Mouse (Mus musculus) macrophage (primary cell): ENCODE results near the gene Asb5. TPM values are rescaled to one million over a fixed set of nuclear protein-coding genes. Genes with fewer than 3 reads are reported as not detected.
"Not testable (repeated sequence)": the region's sequence is repeated elsewhere in the genome, so short reads cannot be mapped to it uniquely, and the experiment has no call there.

Source experiments
- H3K27ac ChIP-seq: fragments of 350-480 bp; formaldehyde crosslinking; 2 replicates; pipeline ENCODE4 v1.9.0; 2021
- H3K36me3 ChIP-seq: fragments of 350-480 bp; formaldehyde crosslinking; 2 replicates; pipeline ENCODE4 v1.9.0; 2021; ENCODE audit errors: inconsistent target
- H3K4me3 ChIP-seq: fragments of 350-480 bp; formaldehyde crosslinking; 2 replicates; pipeline ENCODE4 v1.9.0; 2021; ENCODE audit errors: inconsistent target
- H3K79me2 ChIP-seq: fragments of 350-480 bp; formaldehyde crosslinking; 2 replicates; pipeline ENCODE4 v1.9.0; 2021; ENCODE audit errors: inconsistent target
- WGBS: methylation state at CpG from one replicate; pipeline ENCODE4 v1.1.7; 2026; ENCODE audit warnings: inconsistent platforms; ENCODE audit not compliant: missing documents; 5-methylcytosine and 5-hydroxymethylcytosine counted together
- polyA plus RNA-seq: library from polyadenylated mRNA; stranded (reverse); fragments of 250-400 nt; gene quantifications from 3 replicates; pipeline ENCODE4 v1.2.4, GENCODE M21; 2018; ENCODE audit warnings: inconsistent platforms

Gene Asb5
- polyA plus RNA-seq, 1 experiment from 2014 or later, result not detected

GRCm38 (mm10) chr8:54567168-54567567 is 37.8 kb downstream of the Asb5 start:
- no peaks in the 10 kb centered on the region for H3K79me2 ChIP-seq
- 100% methylated on average over 2 of the region's 2 CpGs for WGBS
- no peak overlapping the region for H3K4me3 ChIP-seq
- no peak overlapping the region for H3K27ac ChIP-seq
- H3K36me3 ChIP-seq, result no peaks in the 10 kb centered on the region

GRCm38 (mm10) chr8:54570618-54571609 is 41.5 kb downstream of the Asb5 start:
- no peak overlapping the region for H3K27ac ChIP-seq
- no peaks in the 10 kb centered on the region for H3K79me2 ChIP-seq
- H3K4me3 ChIP-seq, result no peak overlapping the region
- 86% methylated on average over 15 of the region's 15 CpGs for WGBS
- no peaks in the 10 kb centered on the region for H3K36me3 ChIP-seq

GRCm38 (mm10) chr8:54581436-54581835 is 52.1 kb downstream of the Asb5 start:
- Histone ChIP-seq H3K27ac (no peak overlapping the region), H3K79me2 (no peaks in the 10 kb centered on the region), H3K4me3 (no peak overlapping the region), H3K36me3 (no peaks in the 10 kb centered on the region)
- WGBS, result 90% methylated on average over 3 of the region's 3 CpGs

- Histone ChIP-seq H3K27ac (no peak overlapping the region), H3K4me3 (no peak overlapping the region), H3K36me3 (no peaks in the 10 kb centered on the region), H3K79me2 (no peaks in the 10 kb centered on the region)
- 0% methylated on average over 1 of the region's 1 CpGs for whole genome bisulfite sequencing
Observed at GRCm38 (mm10) chr8:54582886-54583285, 53.5 kb downstream of the Asb5 start.

GRCm38 (mm10) chr8:54594634-54595033 is 65.3 kb downstream of the Asb5 start:
- Histone ChIP-seq H3K36me3 (no peaks in the 10 kb centered on the region), H3K27ac (no peak overlapping the region), H3K79me2 (no peaks in the 10 kb centered on the region), H3K4me3 (no peak overlapping the region)
- 97% methylated on average over 5 of the region's 5 CpGs for WGBS

- H3K27ac ChIP-seq, result no peak overlapping the region
- 95% methylated on average over 2 of the region's 2 CpGs for WGBS
- H3K36me3 ChIP-seq, result no peaks in the 10 kb centered on the region
- no peaks in the 10 kb centered on the region for H3K79me2 ChIP-seq
- H3K4me3 ChIP-seq, result no peak overlapping the region
Observed at GRCm38 (mm10) chr8:54596051-54596450, 66.7 kb downstream of the Asb5 start.

GRCm38 (mm10) chr8:54596940-54597339 is 67.6 kb downstream of the Asb5 start:
- WGBS, result 83% methylated on average over 1 of the region's 2 CpGs
- Histone ChIP-seq H3K4me3 (no peak overlapping the region), H3K79me2 (no peaks in the 10 kb centered on the region), H3K36me3 (no peaks in the 10 kb centered on the region), H3K27ac (no peak overlapping the region)

- Histone ChIP-seq H3K27ac (no peak overlapping the region), H3K79me2 (no peaks in the 10 kb centered on the region), H3K4me3 (no peak overlapping the region), H3K36me3 (no peaks in the 10 kb centered on the region)
- 95% methylated on average over 2 of the region's 2 CpGs for WGBS
Observed at GRCm38 (mm10) chr8:54597386-54597785, 68.0 kb downstream of the Asb5 start.

GRCm38 (mm10) chr8:54600671-54601251 is 71.4 kb downstream of the Asb5 start, which contains the start of gene Spata4:
Gene Spata4 (plus strand): TSS chr8:54600781.
- 75% methylated on average over 21 of the region's 21 CpGs for WGBS
- Histone ChIP-seq H3K27ac (no peak within 1 kb of the TSS), H3K79me2 (no peaks in the 10 kb centered on the region), H3K4me3 (no peak within 1 kb of the TSS), H3K36me3 (no peaks in the 10 kb centered on the region)

- Histone ChIP-seq H3K4me3 (no peak overlapping the region), H3K27ac (no peak overlapping the region), H3K79me2 (no peaks in the 10 kb centered on the region), H3K36me3 (no peaks in the 10 kb centered on the region)
- 54% methylated on average over 4 of the region's 4 CpGs for WGBS
Observed at GRCm38 (mm10) chr8:54603440-54603839, 74.1 kb downstream of the Asb5 start.

- no peak overlapping the region for H3K27ac ChIP-seq
- H3K79me2 ChIP-seq, result no peaks in the 10 kb centered on the region
- no peak overlapping the region for H3K4me3 ChIP-seq
- no peaks in the 10 kb centered on the region for H3K36me3 ChIP-seq
- 93% methylated on average over 1 of the region's 2 CpGs for WGBS
Observed at GRCm38 (mm10) chr8:54609336-54609735, 80.0 kb downstream of the Asb5 start.

GRCm38 (mm10) chr8:54610238-54610637 is 80.9 kb downstream of the Asb5 start:
- Histone ChIP-seq H3K36me3 (no peaks in the 10 kb centered on the region), H3K79me2 (no peaks in the 10 kb centered on the region), H3K4me3 (no peak overlapping the region), H3K27ac (no peak overlapping the region)
- 80% methylated on average over 4 of the region's 4 CpGs for WGBS

- not testable (repeated sequence) for H3K4me3 ChIP-seq, H3K27ac ChIP-seq, H3K36me3 ChIP-seq, H3K79me2 ChIP-seq
- 89% methylated on average over 14 of the region's 17 CpGs for WGBS
Observed at GRCm38 (mm10) chr8:54616710-54617109, 87.3 kb downstream of the Asb5 start.
